Mouse (Mus musculus): Measurements from ENCODE around the gene Frmd4a.

DNA sequence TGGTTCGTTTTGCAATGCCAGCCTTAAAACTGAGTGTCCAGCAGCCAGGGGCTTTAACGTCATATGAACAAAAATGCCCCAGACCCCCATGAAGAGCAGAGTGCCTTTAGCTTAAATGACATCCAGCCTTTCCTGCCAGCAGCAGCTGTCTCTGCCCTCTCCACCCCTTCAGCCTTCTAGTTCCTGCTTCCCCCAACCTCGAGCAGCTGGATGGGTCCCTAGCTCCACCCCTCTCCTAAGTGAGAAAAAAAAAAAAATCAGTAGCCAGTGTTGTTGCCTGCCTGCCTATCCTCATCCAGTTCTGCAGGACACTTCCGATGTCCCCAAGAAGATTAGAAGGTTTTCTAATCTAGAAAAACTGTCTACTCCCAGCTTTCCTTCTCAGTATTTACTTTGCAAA, 539.5 kb downstream of the Frmd4a start:
- no peak for TF ChIP-seq CTCF (IDR thresholded peaks at IDR 0.05; ENCODE audit: low read depth)
- no peak for TF ChIP-seq EP300 (optimal IDR thresholded peaks at IDR 0.05)

Measured in stomach, postnatal 0 days (tissue).